Mouse (Mus musculus): Measurements from ENCODE around the gene Rogdi. TPM values are rescaled to one million over a fixed set of nuclear protein-coding genes. Genes with fewer than 3 reads are reported as not detected.
A peak's percentile ranks its signal among the peaks of the same experiment; 100 is the strongest.

Rogdi gene
- polyA plus RNA-seq, 1 experiment from 2014 or later: 65.8 TPM

- no peak overlapping the region for H3K27ac ChIP-seq
- H3K27me3 ChIP-seq: no peaks in the 10 kb centered on the region
- 73% methylated on average over 4 of the region's 4 CpGs for WGBS
- no peak overlapping the region for H3K4me3 ChIP-seq
- H3K9me3 ChIP-seq: no peaks in the 10 kb centered on the region
- no peak overlapping the region for H3K4me2 ChIP-seq
- H3K4me1 ChIP-seq: no peaks in the 10 kb centered on the region
- ATAC-seq (ENCODE audit: insufficient number of reproducible peaks, insufficient read depth, low FRiP score, low TSS enrichment, low read depth): no peak
- H3K9ac ChIP-seq: no peak overlapping the region
- H3K36me3 ChIP-seq: no peaks in the 10 kb centered on the region
Observed at GRCm38 (mm10) chr16:4979755-4980380, 33.5 kb downstream of the Rogdi start.

GRCm38 (mm10) chr16:4978275-4979051 is 34.9 kb downstream of the Rogdi start:
- Histone ChIP-seq H3K36me3 (no peaks in the 10 kb centered on the region), H3K27me3 (no peaks in the 10 kb centered on the region), H3K4me3 (no peak overlapping the region), H3K9ac (no peak overlapping the region), H3K9me3 (no peaks in the 10 kb centered on the region), H3K4me2 (no peak overlapping the region), H3K4me1 (no peaks in the 10 kb centered on the region), H3K27ac (no peak overlapping the region)
- ATAC-seq (ENCODE audit: insufficient number of reproducible peaks, insufficient read depth, low FRiP score, low TSS enrichment, low read depth): no peak
- WGBS: 69% methylated on average over 5 of the region's 5 CpGs

GRCm38 (mm10) chr16:4976180-4976579 is 37.2 kb downstream of the Rogdi start:
- Histone ChIP-seq H3K36me3 (no peaks in the 10 kb centered on the region), H3K4me2 (no peak overlapping the region), H3K27ac (no peak overlapping the region), H3K9me3 (no peaks in the 10 kb centered on the region), H3K4me3 (no peak overlapping the region), H3K4me1 (no peaks in the 10 kb centered on the region), H3K9ac (no peak overlapping the region), H3K27me3 (no peaks in the 10 kb centered on the region)
- 76% methylated on average over 2 of the region's 2 CpGs for WGBS
- ATAC-seq (ENCODE audit: insufficient number of reproducible peaks, insufficient read depth, low FRiP score, low TSS enrichment, low read depth): no peak

- no peak overlapping the region for H3K4me2 ChIP-seq
- ATAC-seq (ENCODE audit: insufficient number of reproducible peaks, insufficient read depth, low FRiP score, low TSS enrichment, low read depth): no peak
- H3K27me3 ChIP-seq: no peaks in the 10 kb centered on the region
- H3K27ac ChIP-seq: no peak overlapping the region
- 87% methylated on average over 5 of the region's 5 CpGs for WGBS
- no peaks in the 10 kb centered on the region for H3K36me3 ChIP-seq
- no peaks in the 10 kb centered on the region for H3K9me3 ChIP-seq
- no peaks in the 10 kb centered on the region for H3K4me1 ChIP-seq
- no peak overlapping the region for H3K9ac ChIP-seq
- no peak overlapping the region for H3K4me3 ChIP-seq
Observed at GRCm38 (mm10) chr16:4974521-4974920, 38.8 kb downstream of the Rogdi start.

GRCm38 (mm10) chr16:4971626-4972025 is 41.7 kb downstream of the Rogdi start:
- Histone ChIP-seq H3K27ac (no peak overlapping the region), H3K9ac (no peak overlapping the region), H3K4me2 (no peak overlapping the region), H3K4me3 (no peak overlapping the region), H3K9me3 (no peaks in the 10 kb centered on the region), H3K36me3 (no peaks in the 10 kb centered on the region), H3K4me1 (no peaks in the 10 kb centered on the region), H3K27me3 (no peaks in the 10 kb centered on the region)
- ATAC-seq (ENCODE audit: insufficient number of reproducible peaks, insufficient read depth, low FRiP score, low TSS enrichment, low read depth): no peak
- 74% methylated on average over 4 of the region's 4 CpGs for whole genome bisulfite sequencing

GRCm38 (mm10) chr16:4969055-4969843 is 44.1 kb downstream of the Rogdi start:
- no peak for ATAC-seq (ENCODE audit: insufficient number of reproducible peaks, insufficient read depth, low FRiP score, low TSS enrichment, low read depth)
- Histone ChIP-seq H3K9me3 (no peaks in the 10 kb centered on the region), H3K27ac (no peak overlapping the region), H3K36me3 (no peaks in the 10 kb centered on the region), H3K4me3 (no peak overlapping the region), H3K4me2 (no peak overlapping the region), H3K27me3 (no peaks in the 10 kb centered on the region), H3K4me1 (peaks cover 5% of the 10 kb centered on the region), H3K9ac (no peak overlapping the region)
- 89% methylated on average over 5 of the region's 5 CpGs for WGBS

- Histone ChIP-seq H3K4me3 (no peak overlapping the region), H3K4me1 (peaks cover 5% of the 10 kb centered on the region), H3K9ac (no peak overlapping the region), H3K36me3 (no peaks in the 10 kb centered on the region), H3K27ac (no peak overlapping the region), H3K4me2 (no peak overlapping the region), H3K27me3 (no peaks in the 10 kb centered on the region), H3K9me3 (no peaks in the 10 kb centered on the region)
- WGBS: 76% methylated on average over 3 of the region's 3 CpGs
- ATAC-seq (ENCODE audit: insufficient number of reproducible peaks, insufficient read depth, low FRiP score, low TSS enrichment, low read depth): no peak
Observed at GRCm38 (mm10) chr16:4968426-4968825, 44.9 kb downstream of the Rogdi start.

GRCm38 (mm10) chr16:4965392-4966129 is 47.8 kb downstream of the Rogdi start:
- Histone ChIP-seq H3K4me1 (peaks cover 22% of the 10 kb centered on the region), H3K4me3 (no peak overlapping the region), H3K9me3 (no peaks in the 10 kb centered on the region), H3K27me3 (no peaks in the 10 kb centered on the region), H3K36me3 (0 out of 2 replicates have a peak, but pooled peaks cover 4% of the 10 kb centered on the region), H3K9ac (peak overlapping the region; percentile 40; the same call in 1 of the 2 replicates), H3K27ac (no peak overlapping the region), H3K4me2 (peak overlapping the region; percentile 84; the same call in 1 of the 2 replicates)
- ATAC-seq (ENCODE audit: insufficient number of reproducible peaks, insufficient read depth, low FRiP score, low TSS enrichment, low read depth): no peak
- WGBS: 90% methylated on average over 8 of the region's 8 CpGs

- WGBS: 22% methylated on average over 13 of the region's 13 CpGs
- no peaks in the 10 kb centered on the region for H3K27me3 ChIP-seq
- peak overlapping the region; percentile 87; the same call in 1 of the 2 replicates for H3K27ac ChIP-seq
- no peak; the same call in 1 of the 2 replicates for ATAC-seq (ENCODE audit: insufficient number of reproducible peaks, insufficient read depth, low FRiP score, low TSS enrichment, low read depth)
- H3K4me1 ChIP-seq: peaks cover 22% of the 10 kb centered on the region
- peak overlapping the region; percentile 94 for H3K9ac ChIP-seq
- peak overlapping the region; percentile 95 for H3K4me3 ChIP-seq
- peaks cover 11% of the 10 kb centered on the region; the same call in 1 of the 2 replicates for H3K36me3 ChIP-seq
- H3K4me2 ChIP-seq: peak overlapping the region; percentile 84
- H3K9me3 ChIP-seq: no peaks in the 10 kb centered on the region
Observed at GRCm38 (mm10) chr16:4964731-4965391, 48.5 kb downstream of the Rogdi start.

GRCm38 (mm10) chr16:4963797-4964709 is 49.3 kb downstream of the Rogdi start, which contains the start of gene Anks3:
Anks3 (minus strand) TSS chr16:4964205.
- H3K36me3 ChIP-seq: peaks cover 19% of the 10 kb centered on the region
- H3K4me1 ChIP-seq: peaks cover 22% of the 10 kb centered on the region
- peak within 1 kb of the TSS; percentile 95 for H3K4me3 ChIP-seq
- WGBS: under 1% methylated on average over 76 of the region's 76 CpGs
- peak within 1 kb of the TSS; percentile 94 for H3K9ac ChIP-seq
- H3K27ac ChIP-seq: peak within 1 kb of the TSS; percentile 87
- peak; percentile 98 for ATAC-seq (ENCODE audit: insufficient number of reproducible peaks, insufficient read depth, low FRiP score, low TSS enrichment, low read depth)
- H3K9me3 ChIP-seq: no peaks in the 10 kb centered on the region
- peak within 1 kb of the TSS; percentile 84 for H3K4me2 ChIP-seq
- no peaks in the 10 kb centered on the region for H3K27me3 ChIP-seq

Measured in embryonic facial prominence, embryonic 13.5 days (tissue).